Mouse (Mus musculus): Measurements from ENCODE around the gene Cacna2d3. TPM values are rescaled to one million over a fixed set of nuclear protein-coding genes. Genes with fewer than 3 reads are reported as not detected.
A peak's percentile ranks its signal among the peaks of the same experiment; 100 is the strongest.

Gene Cacna2d3
- total RNA-seq, 4 experiments from 2014 or later, result 0.50 to 1.2 (median 0.91) TPM

DNA sequence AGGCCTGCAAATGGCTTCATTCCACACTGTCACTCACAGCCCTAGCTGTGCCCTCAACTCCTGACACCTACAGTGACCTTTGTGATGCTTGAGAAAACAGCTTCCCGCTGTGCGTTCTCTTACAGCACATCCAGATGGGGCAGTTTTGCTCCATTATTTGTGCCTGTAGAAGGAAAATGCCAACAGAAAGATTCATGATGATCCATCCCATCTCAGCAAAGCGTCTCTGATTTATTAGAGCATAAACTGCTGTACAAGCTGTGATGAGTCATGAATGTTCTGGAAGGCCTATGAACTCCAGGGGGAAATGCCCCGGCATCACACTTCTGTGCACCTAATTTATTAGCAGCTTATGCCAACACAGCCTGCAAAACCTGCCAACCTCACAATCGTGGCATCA, 453.1 kb downstream of the Cacna2d3 start:
- no peak for DNase-seq (ENCODE audit: low spot score)

DNA sequence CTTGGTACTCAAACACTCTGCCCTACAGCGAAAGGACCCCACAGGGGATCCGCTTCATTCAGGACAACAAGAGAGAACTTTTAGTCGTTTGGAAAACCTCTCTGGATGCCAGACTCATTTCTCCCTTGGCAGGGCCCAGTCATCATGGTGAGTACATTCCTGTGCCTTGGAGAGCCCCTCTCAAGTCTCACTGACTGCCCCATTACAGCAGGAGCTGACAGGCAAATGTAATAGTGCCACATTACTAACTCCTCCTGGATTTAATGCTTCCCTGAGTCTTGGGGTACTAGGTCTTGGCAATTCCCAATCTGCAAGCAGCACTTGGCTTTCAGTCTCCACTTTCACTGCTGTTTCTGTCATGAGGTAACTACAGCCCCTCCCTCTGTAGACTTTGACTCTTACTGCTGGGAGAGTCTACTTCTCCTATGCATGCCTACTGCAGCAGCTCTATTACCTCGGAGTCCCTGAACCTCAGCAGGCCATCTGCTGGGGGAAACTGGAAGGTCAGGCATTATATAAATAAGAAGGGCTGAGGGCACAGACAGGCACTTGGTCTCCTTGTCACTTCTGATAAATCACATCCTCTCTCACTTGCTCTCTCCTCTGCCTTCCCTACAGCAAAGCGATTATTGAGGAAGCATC, 454.3 kb downstream of the Cacna2d3 start:
- DNase-seq (ENCODE audit: low spot score), result no peak

DNA sequence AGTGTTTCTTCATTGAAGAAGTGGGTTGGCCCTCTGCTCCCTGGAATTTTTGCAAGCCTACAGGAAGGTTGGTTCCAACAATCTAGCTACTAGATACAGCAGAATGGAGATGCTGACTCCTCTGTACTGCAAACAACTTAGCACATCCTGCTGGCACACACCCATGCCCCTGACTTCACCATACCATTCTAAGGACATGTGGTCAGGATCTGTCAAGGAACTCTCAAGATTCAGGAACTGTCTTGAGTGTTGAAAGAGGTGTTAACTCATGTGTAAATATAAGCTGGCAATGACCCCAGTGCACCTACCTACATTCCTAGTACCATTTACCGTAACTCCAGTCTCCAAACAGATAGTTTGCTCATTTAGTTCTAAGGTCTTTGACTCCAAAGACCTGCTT, 461.0 kb downstream of the Cacna2d3 start:
- DNase-seq (ENCODE audit: low spot score), result no peak

DNA sequence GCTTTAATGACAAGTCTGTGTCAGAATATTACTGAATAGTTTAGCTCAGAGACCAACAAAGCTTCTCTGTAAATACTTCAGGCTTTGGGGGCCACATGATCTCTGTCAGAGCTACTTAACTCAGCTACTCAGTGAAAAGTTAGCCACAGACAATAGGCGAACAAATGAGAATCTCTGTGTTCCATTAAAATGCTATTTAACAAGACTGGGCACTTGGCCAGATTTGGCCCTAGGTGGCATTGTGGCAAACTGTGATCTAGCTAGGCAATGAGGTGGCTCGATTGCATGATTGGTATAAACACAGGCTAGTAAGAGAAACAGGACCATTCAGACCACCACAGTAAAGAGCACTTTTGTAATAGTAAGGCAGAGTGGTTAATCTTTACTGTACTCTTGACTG, 478.1 kb downstream of the Cacna2d3 start:
- DNase-seq (ENCODE audit: low spot score), result no peak

DNA sequence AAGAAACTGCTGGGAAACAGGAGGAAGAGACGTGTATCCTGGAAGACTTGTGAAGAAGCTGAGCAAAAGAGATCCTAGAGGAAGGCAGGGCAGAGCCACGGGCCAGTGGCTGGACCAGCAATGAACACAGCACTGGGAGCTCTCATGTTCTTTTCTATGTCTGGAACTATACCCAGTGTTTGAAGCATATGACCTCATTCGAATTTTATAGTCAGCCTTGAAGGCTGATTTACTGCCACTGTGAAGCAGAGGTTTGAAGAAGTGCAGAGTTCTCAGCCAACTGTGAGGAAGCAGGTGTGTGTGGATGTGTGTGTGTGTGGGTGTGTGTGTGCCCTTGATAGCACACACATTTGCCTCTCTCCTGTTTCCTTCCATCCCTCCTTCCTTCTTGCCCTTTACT, 483.2 kb downstream of the Cacna2d3 start:
- DNase-seq (ENCODE audit: low spot score), result no peak

DNA sequence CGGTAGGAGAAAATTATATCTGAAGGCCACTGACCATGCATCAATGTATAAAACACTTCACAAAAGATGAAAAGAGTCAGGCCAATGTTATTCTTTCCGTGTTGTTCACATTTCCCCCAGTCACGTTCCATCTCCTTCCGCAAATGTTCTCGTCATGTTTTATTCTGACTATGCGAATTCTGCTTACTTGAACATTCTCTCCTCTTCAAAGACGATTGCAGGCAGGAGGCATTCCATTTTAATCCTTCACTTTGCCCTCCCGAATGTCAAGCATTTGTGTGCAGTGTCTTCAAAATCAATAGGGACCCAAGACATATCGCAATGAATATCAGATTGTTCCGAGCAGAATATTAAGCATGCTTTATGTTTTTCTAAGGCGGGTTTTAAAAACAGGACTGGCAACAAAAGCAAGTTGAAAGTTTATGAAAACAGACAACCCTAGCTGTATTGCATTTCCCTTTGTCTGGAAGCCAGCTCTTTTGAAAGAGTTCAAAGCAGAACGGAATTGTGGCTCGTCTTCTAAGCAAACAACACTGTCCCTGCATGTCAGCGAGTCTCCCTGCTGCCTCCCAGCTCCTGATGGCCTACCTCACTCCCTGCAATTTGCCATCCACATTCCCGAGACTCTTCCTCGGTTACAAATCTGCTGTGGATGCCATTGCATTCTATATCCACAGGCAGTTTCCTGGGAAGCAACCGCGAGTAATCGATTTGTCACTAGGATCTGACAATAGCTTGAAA, 492.5 kb downstream of the Cacna2d3 start:
- DNase-seq (ENCODE audit: low spot score), result no peak

DNA sequence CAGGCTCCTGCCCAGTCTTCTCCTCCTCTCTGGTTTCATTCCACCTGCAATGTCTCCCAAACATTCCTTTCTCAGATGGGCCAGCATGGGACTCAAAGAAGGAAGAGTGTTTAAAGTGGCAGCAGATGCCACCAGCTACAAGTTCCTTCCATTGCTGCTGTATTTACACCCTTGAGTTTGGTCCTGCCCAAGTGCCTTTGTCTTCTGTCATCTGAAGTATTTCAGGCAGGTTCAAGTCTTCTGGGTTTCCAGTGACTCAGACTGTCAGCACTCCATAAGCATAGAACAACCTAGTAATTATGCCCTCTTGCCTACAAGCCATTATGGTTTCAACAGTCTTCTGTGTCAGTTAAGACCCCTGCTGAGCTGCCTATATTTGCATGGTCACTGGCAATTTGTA, 493.2 kb downstream of the Cacna2d3 start:
- DNase-seq (ENCODE audit: low spot score), result no peak

DNA sequence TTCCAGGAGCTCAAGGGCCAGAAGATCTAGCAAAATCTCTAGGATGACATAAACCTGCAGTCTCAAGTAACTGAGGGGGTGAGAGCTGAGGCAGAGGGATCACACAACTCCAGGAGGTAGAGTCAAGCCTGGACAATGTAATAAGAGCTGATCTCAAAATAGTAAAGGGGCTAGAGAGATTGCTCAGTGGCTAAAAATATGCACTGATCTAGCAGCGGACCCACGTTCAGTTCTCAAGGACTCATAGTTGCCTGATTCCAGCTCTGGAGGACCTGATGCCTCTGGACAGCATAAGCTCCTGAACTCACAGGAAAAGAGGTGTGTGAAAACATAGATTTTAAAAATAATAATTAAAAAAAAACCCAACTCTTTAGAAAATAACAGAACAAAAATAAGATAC, 493.7 kb downstream of the Cacna2d3 start:
- DNase-seq (ENCODE audit: low spot score), result peak; percentile 8

DNA sequence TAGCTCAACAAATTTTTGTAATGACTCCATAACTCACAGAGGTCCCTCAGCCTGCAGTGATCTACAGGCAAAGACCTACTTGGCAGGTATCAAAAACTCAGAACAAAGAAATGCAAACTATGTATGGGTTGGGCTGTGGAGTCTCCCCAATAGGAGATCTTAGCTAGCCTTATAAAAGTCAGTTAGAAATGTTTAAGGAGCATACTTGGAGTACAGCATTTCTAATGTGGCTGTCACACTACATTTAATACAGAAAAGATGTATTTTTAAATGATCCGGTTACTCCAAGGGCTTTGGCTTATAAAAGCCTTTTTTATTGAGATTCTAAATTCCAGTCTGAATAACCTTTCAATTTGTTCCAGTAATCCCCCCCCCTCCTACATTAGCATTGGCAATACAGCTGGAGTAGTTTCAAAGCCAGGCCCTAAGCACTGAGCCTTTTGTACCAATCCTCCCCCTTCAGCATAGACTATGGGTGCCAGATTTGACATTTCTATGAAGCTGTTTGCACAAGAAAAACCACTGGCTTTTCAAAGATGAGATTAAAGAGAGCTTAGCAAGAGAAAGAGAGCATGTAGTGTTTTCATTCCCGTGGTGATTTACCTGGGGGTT, 495.8 kb downstream of the Cacna2d3 start:
- no peak for DNase-seq (ENCODE audit: low spot score)

DNA sequence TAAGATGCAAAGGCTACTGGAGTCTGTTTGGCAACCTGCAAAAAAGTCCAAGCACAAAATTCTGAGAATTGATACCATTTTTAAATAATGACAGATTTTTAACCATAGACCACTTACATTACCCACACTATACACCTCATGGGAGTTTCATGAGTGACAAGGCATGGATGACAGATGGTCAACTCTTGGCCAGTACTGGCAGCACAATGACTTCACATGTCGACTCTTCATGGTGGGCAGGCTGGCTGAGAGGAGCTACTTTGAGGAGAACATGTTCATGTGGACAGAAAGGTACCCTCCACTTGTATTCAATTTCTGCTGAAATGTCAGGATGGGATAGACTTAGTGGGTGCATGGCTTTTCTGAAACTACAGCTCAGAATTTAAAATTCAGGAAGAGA, 498.7 kb downstream of the Cacna2d3 start:
- no peak for DNase-seq (ENCODE audit: low spot score)

DNA sequence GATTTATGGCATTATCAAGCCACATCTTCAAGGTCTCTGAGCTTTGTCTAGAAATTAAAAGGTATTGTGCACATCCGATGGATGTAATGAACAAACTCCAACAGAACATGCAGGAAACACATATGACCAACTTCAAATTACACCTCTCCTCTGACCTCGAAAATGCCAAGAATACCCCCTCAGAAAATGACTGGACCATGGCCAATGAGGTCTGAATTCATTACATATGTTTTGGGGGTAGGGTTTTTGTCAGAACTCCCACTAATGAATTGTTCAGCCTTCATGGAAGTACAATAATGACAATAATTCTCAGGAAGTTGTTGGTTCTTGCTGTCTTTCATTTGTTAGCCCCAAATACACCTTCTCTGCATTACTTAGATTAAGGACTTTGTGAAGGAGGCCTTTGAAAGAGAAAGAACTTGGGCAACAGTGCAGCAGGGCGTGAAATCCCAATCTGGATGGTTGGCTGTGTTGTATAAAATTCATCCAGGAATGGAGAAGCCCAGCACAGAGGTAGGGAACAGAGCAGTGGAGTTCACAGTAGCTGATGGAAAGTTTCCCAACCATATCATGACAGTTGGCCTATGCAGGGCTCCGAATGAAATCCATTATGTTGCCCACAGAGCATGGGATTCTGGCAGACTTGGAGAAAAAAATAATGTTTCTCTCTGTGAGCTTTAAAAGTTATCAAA, 499.3 kb downstream of the Cacna2d3 start:
- DNase-seq (ENCODE audit: low spot score), result no peak

DNA sequence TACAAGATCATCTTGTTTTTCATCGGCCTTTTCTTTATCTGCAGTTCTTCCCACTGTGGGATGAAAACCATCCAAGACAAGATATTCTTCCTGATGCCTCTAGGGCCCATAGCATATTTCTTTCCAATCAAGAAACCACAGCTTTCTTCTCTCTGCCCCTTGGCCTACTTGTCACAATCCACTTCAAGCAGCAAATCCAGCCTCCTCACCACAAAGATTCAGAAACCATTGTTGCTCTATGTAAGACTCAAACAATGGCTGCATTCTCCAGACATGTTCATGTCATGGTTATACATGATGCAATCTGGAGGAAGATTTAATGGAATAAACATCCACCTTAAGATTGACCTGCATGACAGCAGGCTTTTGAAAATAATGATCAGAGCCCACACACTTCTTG, 505.6 kb downstream of the Cacna2d3 start:
- DNase-seq (ENCODE audit: low spot score), result no peak

DNA sequence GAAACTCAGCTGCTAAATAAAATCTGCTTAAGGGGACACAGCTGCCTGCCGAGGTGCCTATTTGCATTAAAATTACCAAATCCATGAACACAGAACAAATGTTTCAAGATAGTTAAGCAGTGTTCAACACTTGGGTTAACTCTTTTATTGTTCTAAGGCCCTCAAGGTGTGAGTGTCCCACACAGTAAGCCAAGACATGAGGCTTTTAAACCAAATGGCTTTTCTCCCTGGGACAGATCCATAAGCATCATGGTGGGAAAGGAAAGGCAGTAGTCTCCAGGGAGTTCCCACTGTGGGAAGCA, 516.7 kb downstream of the Cacna2d3 start:
- DNase-seq (ENCODE audit: low spot score), result no peak

DNA sequence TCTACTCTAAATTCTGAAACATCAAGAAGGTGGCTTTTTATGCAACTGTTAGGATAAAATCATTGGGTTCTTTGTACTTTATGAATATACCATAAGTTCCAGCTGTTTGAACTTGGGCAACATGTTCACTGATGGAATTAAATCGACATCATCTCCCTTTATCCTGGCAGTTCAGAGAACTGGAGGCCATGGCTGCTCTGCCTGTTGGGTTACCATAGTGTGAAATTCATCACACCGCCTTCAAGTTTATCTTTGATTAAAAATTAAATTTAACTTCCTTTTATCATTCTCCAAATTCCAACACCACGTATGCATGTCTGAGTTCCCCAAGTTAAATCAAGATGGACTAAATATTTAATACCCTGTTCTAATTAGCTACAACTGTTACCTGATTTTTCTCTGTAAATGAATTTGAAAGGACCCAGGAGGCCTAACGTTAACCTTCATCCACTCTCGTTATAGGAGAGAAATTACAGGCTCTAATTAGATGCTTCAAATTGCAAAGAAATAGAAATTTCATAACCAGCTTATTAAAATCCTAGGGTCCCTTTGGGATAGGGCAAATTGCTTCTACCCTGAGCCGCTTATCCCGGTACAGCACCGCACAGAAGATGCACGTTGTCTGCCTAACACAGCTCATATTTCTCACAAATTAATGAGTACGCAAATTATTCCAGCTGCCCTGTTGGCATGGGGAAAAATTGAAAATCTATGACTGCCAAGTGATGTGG, 517.3 kb downstream of the Cacna2d3 start:
- DNase-seq (ENCODE audit: low spot score), result no peak

DNA sequence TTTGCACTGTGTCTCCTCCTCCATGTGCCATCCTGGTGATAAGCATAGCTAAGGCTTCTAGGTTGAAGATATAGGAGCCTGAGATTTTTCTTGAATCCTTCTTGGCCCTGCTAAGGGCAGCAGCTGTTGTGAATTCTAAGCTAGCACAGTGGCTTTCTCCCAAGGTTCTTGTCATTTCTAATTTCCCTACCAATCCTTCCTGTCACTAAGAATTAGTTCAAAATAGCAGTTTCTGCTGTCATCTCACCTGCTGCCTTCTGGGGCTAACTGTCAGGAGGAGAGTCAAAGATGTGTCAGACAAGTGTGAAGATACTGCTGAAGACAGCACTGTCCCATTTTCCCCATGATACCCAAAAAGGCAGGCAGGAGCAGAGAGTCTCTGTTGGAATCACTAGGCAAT, 525.5 kb downstream of the Cacna2d3 start:
- no peak for DNase-seq (ENCODE audit: low spot score)

DNA sequence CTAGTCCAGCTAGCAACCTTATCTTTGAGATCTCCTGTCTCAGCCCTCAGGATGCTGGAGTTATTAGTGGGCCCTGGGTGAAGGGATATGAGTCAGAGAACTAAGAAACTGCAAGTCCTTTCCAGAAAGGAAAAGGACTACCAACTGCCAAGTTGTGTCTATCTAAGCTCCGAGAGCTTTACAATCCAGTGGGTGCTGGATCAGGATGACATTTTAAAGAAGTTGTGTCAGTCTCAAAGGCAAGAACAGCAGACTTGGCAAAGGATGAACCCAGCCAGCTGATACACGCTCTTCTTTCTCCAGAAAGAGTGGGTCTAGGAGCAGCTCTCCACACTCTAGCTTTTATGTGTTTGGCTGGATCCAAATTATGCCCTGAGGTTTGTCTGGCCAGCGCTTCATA, 530.2 kb downstream of the Cacna2d3 start:
- no peak for DNase-seq (ENCODE audit: low spot score)

DNA sequence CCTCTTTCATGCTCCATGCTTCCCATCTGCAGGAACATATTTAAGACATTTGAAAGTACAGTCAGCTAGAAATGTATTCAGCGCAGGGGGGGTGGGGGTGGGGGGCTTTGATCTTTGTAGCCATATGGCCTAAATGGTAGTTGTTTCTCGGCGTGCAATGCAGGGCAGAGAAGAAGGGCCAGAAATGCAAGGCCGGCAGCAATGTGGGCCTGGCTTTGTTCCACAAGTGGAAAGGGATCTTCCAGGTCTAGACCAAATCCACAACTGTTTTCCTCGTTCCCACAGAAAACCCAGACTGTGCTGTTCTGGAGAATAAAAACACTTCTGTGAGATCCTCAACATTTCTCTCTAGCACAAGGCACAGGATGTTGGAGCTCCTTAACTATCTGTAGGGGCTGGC, 537.9 kb downstream of the Cacna2d3 start:
- DNase-seq (ENCODE audit: low spot score), result no peak

DNA sequence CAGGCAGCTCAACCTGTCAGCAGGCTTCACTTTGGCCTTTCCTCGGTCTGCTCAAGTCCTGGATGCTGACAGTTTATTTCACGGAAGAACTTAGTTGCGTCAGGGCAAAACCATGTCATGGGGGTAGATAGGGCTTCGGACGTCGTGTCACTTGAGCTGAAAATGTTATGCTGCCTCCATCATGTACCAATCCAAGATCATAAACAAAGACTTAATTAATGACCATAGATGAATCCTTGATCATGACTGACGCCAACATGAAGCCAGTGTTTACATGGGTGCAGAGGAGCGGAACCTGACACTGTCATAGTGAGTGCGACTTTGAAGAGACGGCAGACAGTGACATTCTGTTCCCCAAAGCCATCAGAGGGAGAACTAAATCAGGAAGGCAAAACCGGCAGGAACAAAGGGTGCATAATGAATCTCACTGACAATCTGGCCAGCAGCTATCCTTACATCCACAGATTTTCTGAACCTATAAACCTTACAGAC, 542.2 kb downstream of the Cacna2d3 start:
- no peak for DNase-seq (ENCODE audit: low spot score)

DNA sequence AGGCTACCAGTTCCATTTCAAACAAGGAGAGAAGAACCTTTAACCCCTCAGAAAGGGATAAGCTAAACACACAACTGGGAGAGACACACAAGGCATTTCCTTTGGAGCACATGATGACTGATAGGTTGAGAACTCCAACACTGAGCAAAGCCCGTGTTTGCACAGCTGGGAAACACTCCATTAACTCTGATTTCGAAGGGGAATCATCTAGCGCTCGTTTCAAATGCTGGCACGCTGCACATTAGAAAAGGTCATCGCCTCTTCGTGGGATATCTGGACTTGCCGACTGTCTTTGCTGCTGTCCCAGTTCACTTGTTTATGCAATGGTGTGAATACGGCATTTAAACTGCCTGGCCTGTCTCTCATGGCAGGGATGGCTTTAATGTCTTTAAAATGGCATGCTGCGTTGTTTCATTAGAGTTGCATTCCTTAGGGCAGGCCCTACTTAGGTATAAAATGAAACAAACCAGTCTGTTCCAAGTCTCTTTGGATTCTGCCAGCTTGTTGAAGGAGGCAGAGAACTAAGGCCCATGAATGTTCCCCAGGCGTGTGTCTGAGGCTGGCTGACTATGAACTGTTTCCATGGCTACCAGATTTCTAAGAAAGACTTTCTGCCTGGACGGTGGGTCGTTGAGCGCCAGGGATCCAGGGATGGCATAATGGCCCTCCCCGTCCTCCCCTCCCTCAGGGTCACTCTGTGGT, 542.8 kb downstream of the Cacna2d3 start:
- no peak for DNase-seq (ENCODE audit: low spot score)

DNA sequence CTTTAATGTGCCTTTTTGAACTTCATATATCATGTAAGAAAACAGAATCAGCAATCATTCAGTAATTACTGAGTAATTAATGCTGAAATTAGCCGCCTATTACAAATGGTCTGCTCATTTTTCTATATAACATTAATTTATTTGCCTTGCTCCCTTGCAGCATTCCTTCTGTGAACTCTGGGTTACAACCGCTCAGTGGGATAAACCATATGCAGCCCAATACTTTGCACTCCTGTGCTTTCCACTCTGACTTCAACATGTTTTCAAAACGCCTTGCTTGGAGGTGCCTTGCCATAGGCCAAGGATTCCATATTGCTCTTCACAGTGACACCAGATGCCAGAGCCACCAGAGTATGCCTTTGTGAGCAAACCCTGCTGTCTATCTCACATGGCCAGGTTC, 546.9 kb downstream of the Cacna2d3 start:
- no peak for DNase-seq (ENCODE audit: low spot score)

DNA sequence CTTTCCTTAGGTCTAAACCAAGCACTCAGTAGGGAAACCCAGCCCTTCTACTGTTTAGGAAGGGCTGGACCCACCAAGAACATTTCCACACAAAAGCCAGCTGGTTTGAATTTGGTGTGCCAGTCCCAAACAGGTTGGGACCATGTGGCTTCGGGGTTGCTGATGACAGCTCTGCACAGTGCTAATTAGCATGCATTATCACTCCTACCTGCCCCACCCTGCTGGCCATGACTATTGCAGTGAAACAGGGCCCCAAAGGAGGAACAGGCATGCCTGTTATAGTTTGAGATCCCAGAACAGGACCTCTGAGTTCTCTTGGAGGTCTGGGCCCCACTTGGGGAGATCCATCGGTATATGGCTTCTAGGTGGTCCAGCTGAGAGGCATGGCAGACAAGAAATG, 549.5 kb downstream of the Cacna2d3 start:
- DNase-seq (ENCODE audit: low spot score), result no peak

All from heart, adult 8-10 months (tissue).